Mouse (Mus musculus) heart, embryonic 14.5 days (tissue): ENCODE results near the gene Hes7. TPM values are rescaled to one million over a fixed set of nuclear protein-coding genes. Genes with fewer than 3 reads are reported as not detected.

Experiments
- ATAC-seq: fragments of 200-750 bp; cut with Nextera tagmentation; 2 replicates; pipeline ENCODE4 v1.8.0; 2017; ENCODE audit warnings: low read depth, moderate TSS enrichment; ENCODE audit not compliant: insufficient number of reproducible peaks, insufficient read depth, low FRiP score
- H3K27ac ChIP-seq, 2 experiments: fragments of 200-500 bp in 1 of 2; fragments of 300-500 bp in 1 of 2; sonication (generic) in 1 of 2; replicated peaks in 1 of 2; 2 replicates each; pipeline ENCODE4 v1.5.1; 2012 to 2014; ENCODE audit warnings: low read depth in 2 of 2, low read length in 2 of 2, control low read depth in 1 of 2, mild to moderate bottlenecking in 1 of 2, mixed read lengths in 1 of 2; ENCODE audit not compliant: control insufficient read depth in 1 of 2, insufficient read depth in 1 of 2
- H3K27me3 ChIP-seq: fragments of 300-500 bp; sonication (generic); 2 replicates; pipeline ENCODE4 v1.6.1; 2014; ENCODE audit warnings: mild to moderate bottlenecking, low read length, control low read depth; ENCODE audit not compliant: control insufficient read depth, insufficient read depth
- H3K36me3 ChIP-seq: fragments of 300-500 bp; sonication (generic); 2 replicates; pipeline ENCODE4 v1.6.1; 2014; ENCODE audit warnings: mild to moderate bottlenecking, control low read depth, low read length, mixed read lengths; ENCODE audit not compliant: control insufficient read depth, insufficient read depth
- H3K4me1 ChIP-seq, 2 experiments: fragments of 200-500 bp in 1 of 2; fragments of 300-500 bp in 1 of 2; sonication (generic) in 1 of 2; 2 replicates each; pipeline ENCODE4 v1.6.1; 2012 to 2014; ENCODE audit warnings: low read length in 2 of 2, control low read depth in 1 of 2, mixed read lengths in 1 of 2; ENCODE audit not compliant: control insufficient read depth in 2 of 2, insufficient read depth in 2 of 2
- H3K4me2 ChIP-seq: fragments of 300-500 bp; sonication (generic); 2 replicates; pipeline ENCODE4 v1.6.1; 2014; ENCODE audit warnings: mild to moderate bottlenecking, low read length
- H3K4me3 ChIP-seq, 2 experiments: fragments of 200-500 bp in 1 of 2; fragments of 300-500 bp in 1 of 2; sonication (generic) in 1 of 2; 2 replicates each; pipeline ENCODE4 v1.5.1; 2012 to 2014; ENCODE audit warnings: low read length in 2 of 2, mild to moderate bottlenecking in 2 of 2, control low read depth in 1 of 2, low read depth in 1 of 2, moderate library complexity in 1 of 2; ENCODE audit not compliant: control insufficient read depth in 1 of 2, insufficient read depth in 1 of 2
- H3K9ac ChIP-seq: fragments of 300-500 bp; sonication (generic); 2 replicates; pipeline ENCODE4 v1.6.1; 2014; ENCODE audit warnings: mild to moderate bottlenecking, low read length
- H3K9me3 ChIP-seq: fragments of 300-500 bp; sonication (generic); 2 replicates; pipeline ENCODE4 v1.6.1; 2016; ENCODE audit warnings: low read length, control low read depth; ENCODE audit not compliant: control insufficient read depth
- WGBS: fragments of 180-500 bp; shearing (Covaris S2); extraction: QIAGEN DNeasy Blood & Tissue Kit; methylation state at CpG from one replicate; pipeline ENCODE4 v1.1.7; 2014; 5-methylcytosine and 5-hydroxymethylcytosine counted together
- polyA plus RNA-seq: library from polyadenylated mRNA; unstranded; fragments of >200 nt; fragmentation: Nextera tagmentation; extraction: Ambion mirVana; gene quantifications from 2 replicates; pipeline ENCODE4 v1.2.1, GENCODE M21; 2014

Hes7 gene
- polyA plus RNA-seq, 1 experiment from 2014 or later, result 0.43 TPM

GRCm38 (mm10) chr11:69114621-69115020, 5.6 kb upstream of the Hes7 start:
- no peak overlapping the region for H3K27ac ChIP-seq
- H3K4me2 ChIP-seq, result no peak overlapping the region
- no peak overlapping the region for H3K9ac ChIP-seq
- whole genome bisulfite sequencing, result 81% methylated on average over 3 of the region's 3 CpGs
- no peaks in the 10 kb centered on the region for H3K9me3 ChIP-seq
- H3K27me3 ChIP-seq, result no peaks in the 10 kb centered on the region
- peaks cover 3% of the 10 kb centered on the region for H3K36me3 ChIP-seq
- ATAC-seq, result no peak
- peaks cover 11 to 31% of the 10 kb centered on the region in 2 experiments for H3K4me1 ChIP-seq
- H3K4me3 ChIP-seq, result no peak overlapping the region

- ATAC-seq, result no peak
- 54% methylated on average over 5 of the region's 5 CpGs for whole genome bisulfite sequencing
- Histone ChIP-seq H3K9me3 (no peaks in the 10 kb centered on the region), H3K4me2 (peak overlapping the region; percentile 84), H3K9ac (no peak overlapping the region), H3K36me3 (no peaks in the 10 kb centered on the region), H3K4me1 (peaks cover 13 to 36% of the 10 kb centered on the region in 2 experiments), H3K27ac (no peak overlapping the region), H3K27me3 (no peaks in the 10 kb centered on the region), H3K4me3 (peak overlapping the region in 1 of 2 experiments; percentile 81; a peak in 1 of 4 replicates)
Measured at GRCm38 (mm10) chr11:69116843-69117242, 3.4 kb upstream of the Hes7 start.

- ATAC-seq, result no peak
- Histone ChIP-seq H3K9me3 (no peaks in the 10 kb centered on the region), H3K4me2 (peak overlapping the region; percentile 84), H3K9ac (peak overlapping the region; percentile 84), H3K27me3 (no peaks in the 10 kb centered on the region), H3K4me1 (peaks cover 10 to 28% of the 10 kb centered on the region in 2 experiments), H3K4me3 (peak overlapping the region; percentile 72 to 81), H3K36me3 (no peaks in the 10 kb centered on the region), H3K27ac (peak overlapping the region; percentile 75 to 90)
- under 1% methylated on average over 45 of the region's 45 CpGs for WGBS
Measured at GRCm38 (mm10) chr11:69117737-69118695, 2.2 kb upstream of the Hes7 start.

DNA sequence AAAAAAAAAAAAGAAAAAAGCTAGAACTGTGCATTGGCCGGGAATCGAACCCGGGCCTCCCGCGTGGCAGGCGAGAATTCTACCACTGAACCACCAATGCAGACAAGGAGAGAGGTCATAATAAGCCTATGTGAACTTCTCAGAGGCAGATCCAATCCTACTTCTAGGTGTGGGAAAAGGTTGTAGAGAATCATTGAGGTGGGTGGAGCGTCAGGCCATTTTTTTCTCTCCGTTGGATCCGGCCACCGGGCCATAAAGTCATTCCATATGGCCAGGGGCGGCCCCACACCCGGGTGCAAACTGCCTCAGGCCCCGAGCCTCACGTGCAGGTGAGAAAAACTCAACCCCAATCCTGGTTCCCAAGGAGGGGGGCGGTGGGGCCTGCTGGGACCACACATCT, 1.4 kb upstream of the Hes7 start:
- no peaks in the 10 kb centered on the region for H3K36me3 ChIP-seq
- H3K4me2 ChIP-seq, result peak overlapping the region; percentile 84
- H3K27ac ChIP-seq, result peak overlapping the region in 1 of 2 experiments; percentile 90; a peak in 1 of 4 replicates
- H3K27me3 ChIP-seq, result no peaks in the 10 kb centered on the region
- H3K9ac ChIP-seq, result peak overlapping the region; percentile 84
- peaks cover 10 to 28% of the 10 kb centered on the region in 2 experiments for H3K4me1 ChIP-seq
- H3K4me3 ChIP-seq, result peak overlapping the region; percentile 72 to 81
- ATAC-seq, result no peak
- H3K9me3 ChIP-seq, result no peaks in the 10 kb centered on the region
- WGBS, result 4% methylated on average over 15 of the region's 15 CpGs

DNA sequence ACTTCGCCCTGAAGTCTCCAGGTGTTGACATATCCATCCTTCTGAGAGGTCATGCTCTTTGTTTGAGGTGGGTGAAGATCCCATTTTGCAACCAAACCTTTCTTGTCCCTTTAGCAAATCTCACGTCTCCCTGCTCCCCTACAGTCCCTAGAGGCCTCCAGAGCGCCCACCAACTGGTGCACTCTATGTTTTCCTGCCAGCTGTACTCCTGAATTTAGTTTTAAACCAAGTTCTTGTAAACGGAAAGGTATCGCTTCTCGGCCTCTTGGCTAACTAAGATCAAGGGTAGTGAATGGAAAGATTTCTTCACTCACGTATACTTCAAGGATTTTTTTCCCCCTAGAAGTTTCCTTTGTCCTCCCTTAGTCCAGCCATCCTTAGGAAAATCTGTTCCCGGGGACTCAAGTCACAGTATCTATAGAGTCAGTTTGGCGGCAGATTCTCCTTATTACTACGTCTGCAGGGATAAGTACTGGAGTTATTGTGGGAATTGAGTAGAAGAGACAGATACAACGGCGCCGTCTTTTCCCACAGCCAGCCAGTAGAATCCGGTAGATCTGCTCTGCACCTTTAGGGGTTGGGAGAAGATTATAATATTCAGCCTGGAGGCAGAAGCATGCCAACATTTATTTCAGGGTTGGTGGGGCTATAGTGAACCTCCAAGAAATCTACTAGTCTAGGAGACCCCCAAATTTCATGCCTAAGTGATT, 603 bp upstream of the Hes7 start:
- H3K9ac ChIP-seq, result peak overlapping the region; percentile 84

GRCm38 (mm10) chr11:69121001-69121740, 967 bp downstream of the Hes7 start:
- H3K36me3 ChIP-seq, result no peaks in the 10 kb centered on the region
- 1% methylated on average over 33 of the region's 33 CpGs for WGBS
- H3K27ac ChIP-seq, result peak overlapping the region in 1 of 2 experiments; percentile 80; a peak in 2 of 4 replicates
- peak overlapping the region; percentile 70 to 73 for H3K4me3 ChIP-seq
- no peaks in the 10 kb centered on the region for H3K27me3 ChIP-seq
- H3K4me1 ChIP-seq, result peaks cover 10 to 34% of the 10 kb centered on the region in 2 experiments
- peak overlapping the region; percentile 84 for H3K4me2 ChIP-seq
- no peak for ATAC-seq
- H3K9ac ChIP-seq, result peak overlapping the region; percentile 77
- no peaks in the 10 kb centered on the region for H3K9me3 ChIP-seq

More for the DNA sequence above, 603 bp upstream of the Hes7 start:
- ATAC-seq, result no peak
- H3K27ac ChIP-seq, result no peak overlapping the region
- no peaks in the 10 kb centered on the region for H3K27me3 ChIP-seq
- H3K4me2 ChIP-seq, result peak overlapping the region; percentile 84
- WGBS, result 42% methylated on average over 14 of the region's 14 CpGs
- no peaks in the 10 kb centered on the region for H3K36me3 ChIP-seq
- peaks cover 10 to 28% of the 10 kb centered on the region in 2 experiments for H3K4me1 ChIP-seq
- H3K9me3 ChIP-seq, result no peaks in the 10 kb centered on the region
- peak overlapping the region in 1 of 2 experiments; percentile 73; a peak in 2 of 4 replicates for H3K4me3 ChIP-seq
